Mouse (Mus musculus) left cerebral cortex, adult 8-10 months (tissue): ENCODE measurements at regions not wholly inside any gene's neighbourhood (a gene's known extent, or its start where the extent isn't known, plus 50 kb on each side); places are given as distances from the start of the nearest gene placed in this dataset.

Experiments
- DNase-seq, 2 experiments: peaks; one replicate each; pipeline ENCODE4 v3.0.0; 2022; ENCODE audit warnings: low spot score in 2 of 2

DNA sequence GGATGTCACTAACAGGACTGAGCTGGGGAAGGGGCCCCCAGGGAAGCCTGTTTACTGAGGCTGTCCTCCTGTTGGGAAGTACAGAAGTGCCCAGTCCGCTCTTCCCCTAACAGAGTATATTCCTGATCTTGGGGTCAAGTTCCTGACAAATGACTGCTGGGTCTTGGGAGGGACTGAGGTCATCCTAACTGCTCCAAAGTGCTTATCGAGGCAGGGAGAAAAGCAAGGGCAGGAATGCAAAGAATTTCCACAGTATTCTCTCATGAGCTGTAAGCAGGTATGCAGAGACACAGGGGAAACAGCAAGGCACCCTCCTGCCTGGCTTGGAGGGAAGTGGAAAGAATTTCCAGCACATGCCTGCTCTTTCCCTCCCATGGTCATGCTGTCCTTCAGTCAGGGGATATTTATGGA lies 107.9 kb downstream of the Oma1 start:
- DNase-seq: no peak

DNA sequence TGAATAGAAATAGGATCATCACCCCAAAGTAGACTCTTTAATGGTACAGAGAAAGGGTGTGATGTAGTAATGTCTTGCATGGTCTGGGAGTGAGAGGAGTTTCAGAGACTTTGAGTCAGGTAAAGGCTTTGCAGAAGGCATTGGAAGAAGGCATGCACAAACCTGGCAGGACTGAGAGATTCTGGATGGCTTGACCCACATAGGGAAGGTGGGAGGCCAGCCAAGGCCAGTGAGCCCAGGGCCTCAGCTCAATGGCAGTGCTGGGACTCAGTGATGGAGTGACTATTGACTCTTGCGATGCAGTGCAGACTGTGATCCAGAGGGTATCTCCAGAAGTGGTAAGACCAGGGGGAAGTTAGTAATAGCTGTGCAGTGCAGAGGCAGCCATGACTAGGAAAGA lies 127.8 kb downstream of the Oma1 start:
- no peak for DNase-seq

DNA sequence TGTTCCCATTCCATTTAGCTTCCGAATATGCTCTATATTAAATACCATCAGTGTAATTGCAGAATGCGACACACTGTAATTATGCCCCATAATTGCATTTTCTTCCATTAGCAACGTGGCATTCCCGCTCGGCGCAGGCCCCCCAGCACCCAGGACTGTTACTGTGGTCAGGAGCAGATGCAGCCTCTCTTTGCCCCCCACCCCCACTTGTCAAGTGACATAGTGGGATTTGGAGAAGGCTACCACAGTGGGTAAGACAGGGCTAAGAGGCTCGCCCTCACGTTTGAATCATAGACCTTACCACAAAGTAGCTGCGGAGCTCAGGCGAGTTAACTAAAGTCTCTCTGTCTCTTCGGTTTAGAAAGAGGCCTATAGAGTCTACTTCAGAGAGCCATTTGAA lies 128.3 kb downstream of the Oma1 start:
- DNase-seq: no peak

DNA sequence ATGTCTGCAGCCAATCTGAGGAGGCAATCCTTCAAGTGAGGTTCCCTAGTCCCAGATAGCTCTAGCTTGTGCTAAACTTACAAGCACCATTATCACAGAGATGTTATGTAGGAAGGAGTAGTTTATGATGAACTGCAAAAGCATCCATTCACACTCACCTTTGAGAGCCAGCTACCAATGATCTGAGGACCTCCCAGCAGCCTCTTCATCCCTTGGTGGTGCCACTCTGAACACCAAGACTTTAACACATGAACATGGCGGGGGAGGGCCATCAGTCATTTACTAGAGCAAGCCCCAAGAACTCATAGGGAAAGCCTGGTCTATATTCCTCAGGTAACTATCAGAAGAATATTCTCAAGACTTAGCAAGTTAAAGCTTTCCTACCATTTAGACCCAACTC lies 135.7 kb downstream of the Oma1 start:
- no peak for DNase-seq

DNA sequence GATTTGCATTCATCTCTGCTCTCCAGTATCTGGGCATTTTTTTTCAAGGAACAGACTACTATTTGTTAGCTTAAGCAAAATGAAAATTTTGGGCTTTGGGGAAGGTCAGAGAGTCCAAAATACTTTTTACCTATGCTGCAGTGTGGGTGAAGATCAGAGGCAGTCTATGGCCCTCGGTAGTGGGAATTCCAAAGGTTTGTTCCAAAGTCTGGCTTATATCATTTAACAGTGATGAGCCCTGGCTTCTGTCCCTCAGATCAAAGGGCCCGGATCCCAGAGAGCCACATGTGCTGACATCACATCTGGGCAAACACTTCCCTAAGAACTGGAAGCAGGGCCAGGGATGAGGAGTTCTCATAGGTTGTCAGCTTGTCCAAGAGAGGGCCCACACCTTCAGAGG lies 136.5 kb downstream of the Oma1 start:
- no peak for DNase-seq

DNA sequence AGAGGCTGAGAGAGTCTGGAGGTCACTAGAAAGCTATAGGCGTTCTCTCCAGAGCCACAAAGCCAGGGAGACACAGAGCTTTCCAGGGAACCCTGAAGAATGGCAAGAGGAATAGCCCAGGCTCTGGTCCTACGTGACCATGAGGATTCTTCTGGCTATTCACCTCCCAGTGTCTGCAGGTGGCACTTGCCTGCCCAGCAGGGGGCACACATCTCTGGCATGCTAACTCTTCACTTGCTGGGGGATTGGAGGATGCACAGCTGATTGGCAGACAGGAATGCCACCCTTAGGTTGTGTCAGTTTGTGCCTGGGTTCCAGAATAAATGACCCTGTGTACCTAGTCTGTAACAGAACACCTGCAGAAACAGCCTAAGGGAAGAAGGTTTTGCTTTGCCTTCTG lies 141.8 kb downstream of the Oma1 start:
- DNase-seq: no peak

DNA sequence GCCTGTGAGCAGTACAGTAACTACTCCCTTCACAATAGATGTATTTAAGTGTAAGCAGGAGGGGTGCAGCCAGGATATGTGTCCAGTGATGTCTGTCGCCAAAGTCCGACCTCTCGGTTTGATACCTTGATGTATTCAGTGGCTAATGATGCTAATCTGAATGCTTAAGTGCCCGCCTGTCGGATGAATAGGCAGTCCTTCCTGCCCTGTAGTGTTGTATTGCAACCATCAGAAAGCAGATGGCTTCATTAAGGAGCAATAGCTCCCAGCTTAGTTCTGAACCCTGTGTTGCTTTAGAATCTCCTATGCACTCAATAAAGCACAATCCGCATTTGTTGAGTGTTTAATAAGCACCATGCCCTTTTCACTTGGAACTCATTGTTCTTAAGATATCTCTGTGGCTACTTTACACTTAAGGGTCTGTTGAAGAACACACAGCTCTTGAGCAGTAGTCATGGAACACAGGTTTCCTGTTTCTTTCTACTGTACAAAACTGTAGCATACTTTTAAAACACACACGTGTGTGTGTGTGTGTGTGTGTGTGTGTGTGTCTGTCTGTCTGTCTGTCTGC lies 152.5 kb downstream of the Oma1 start:
- no peak for DNase-seq

DNA sequence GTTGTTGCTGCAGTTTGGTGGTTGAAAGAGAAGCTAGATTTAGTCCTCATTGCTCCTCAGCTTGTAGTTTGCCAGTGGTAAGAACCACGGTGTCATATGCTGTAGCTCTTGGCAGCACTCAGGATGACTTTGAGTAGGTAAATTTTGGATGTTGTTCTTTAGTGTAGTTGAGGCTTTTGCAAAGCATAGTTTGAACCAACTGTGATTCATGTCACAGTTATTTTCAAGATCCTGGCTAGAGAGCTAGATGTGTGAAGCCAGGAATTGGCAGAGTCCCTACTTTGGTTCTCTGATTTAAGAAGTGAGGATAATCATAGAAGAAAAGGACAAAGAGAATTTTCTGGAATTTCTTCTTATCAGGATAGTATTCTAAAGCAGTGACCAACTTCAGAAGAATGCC lies 143.6 kb upstream of the Dab1 start:
- peak in 1 of 2 experiments; percentile 31 for DNase-seq

DNA sequence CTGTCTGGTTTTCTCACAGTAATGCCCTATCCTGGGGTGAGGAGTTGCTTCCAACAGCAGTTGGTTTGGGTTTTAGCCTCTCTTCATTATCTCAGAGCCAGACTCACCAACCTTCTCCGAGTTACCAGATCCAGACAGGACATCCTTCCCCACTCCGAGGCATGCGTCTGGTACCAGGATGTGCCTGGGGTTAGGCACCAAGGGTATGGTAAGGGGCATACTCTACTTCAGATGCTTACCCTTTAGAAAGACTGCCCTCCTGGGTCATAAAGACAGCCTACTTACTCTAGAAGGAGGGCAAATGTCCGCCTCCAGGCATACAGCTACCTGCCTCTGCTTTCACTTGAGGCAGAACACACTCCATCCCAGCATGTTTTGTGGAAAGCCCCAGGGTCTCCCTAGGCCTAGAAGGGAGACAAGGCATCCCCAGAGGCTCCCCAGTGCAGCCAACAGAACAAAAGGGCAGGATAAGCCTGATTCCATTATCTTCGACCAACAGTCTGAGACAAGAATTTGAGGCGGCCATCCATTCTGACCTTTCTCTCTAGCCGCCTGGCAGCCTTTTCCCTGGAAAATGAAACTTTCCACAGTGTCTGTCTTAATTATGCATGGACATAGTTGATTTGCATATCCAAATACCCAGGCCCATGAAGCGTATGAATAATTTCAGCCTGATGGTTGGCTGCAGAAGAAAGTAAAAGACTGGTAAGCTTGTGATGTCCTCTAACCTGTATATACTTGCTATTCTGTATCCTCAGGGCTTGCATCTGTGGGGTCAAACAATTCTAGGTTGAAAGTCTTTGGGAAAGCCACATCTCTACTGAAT lies 132.8 kb upstream of the Dab1 start:
- no peak for DNase-seq

DNA sequence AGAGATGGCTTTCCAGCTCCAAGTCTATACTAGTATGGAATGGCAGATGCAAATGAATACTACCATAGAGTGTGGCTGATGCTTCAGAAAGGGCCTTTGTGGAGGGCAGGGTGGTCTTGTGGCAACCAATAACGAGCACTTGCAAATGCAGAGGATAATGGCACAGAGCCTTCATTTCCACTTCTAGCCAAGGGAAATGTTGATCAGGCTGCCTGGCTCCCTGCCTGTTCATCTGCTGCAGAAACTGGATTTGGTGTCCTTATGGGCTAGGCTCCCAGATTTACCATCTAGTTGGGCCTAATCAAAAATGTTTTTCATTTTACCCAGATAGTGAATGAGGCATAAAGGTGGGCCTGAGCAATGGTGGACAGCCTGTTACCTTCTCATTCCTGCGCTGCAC lies 110.7 kb upstream of the Dab1 start:
- DNase-seq: peak in 1 of 2 experiments; percentile 18

DNA sequence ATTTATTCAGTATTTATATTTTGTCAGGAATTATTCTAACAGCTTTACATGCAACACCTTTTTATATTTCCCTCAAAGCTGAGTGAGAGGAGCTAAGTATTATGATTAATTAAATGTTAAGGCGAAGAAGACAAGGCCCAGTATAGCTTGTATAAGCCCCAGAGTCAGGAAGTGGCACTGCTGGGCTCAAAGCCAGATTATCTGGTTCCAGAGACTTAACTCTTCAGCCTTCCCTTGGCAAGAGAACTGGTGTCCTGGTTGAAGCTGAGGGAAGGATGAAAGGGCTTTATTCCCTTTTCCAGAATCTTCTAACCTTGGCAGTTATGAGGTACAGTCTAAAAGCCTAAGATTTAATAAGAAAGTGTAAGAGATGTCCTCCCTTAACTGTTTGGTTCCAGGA lies 106.3 kb upstream of the Dab1 start:
- no peak for DNase-seq

DNA sequence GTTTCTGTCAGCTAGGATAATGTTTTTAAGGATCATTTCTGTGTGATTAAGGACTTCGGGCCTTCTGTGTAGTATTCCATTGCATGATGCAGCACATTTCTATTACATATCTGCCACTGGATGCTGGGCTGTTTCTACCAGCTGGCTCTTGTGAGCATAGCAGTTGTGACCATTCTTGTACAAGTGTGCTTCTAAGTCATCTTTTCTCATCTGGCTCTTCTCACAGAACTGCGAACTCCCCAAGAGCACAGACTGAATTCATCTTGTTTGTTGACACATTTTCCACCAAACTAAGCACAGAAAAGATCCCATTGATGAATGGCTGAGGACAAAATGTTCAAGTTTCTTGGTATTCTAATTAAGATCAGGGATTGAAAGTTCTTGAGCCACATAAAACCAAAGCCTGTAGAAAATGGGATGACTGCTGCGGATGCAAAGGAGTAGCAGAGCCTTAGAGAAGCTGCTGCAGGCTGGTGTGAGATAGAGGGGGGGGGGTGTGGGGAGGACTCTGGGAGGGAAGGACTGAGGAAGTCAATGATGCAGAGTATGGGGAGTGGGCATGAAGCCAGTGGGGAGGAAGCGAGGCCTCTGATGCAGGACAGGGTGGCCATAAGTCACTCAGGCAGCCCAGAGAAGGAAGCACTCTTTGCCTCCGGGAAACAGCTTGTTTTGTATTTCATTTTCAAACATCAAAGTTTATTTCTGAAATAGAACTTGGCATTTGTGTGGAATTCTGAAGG lies 97.1 kb upstream of the Dab1 start:
- no peak for DNase-seq

DNA sequence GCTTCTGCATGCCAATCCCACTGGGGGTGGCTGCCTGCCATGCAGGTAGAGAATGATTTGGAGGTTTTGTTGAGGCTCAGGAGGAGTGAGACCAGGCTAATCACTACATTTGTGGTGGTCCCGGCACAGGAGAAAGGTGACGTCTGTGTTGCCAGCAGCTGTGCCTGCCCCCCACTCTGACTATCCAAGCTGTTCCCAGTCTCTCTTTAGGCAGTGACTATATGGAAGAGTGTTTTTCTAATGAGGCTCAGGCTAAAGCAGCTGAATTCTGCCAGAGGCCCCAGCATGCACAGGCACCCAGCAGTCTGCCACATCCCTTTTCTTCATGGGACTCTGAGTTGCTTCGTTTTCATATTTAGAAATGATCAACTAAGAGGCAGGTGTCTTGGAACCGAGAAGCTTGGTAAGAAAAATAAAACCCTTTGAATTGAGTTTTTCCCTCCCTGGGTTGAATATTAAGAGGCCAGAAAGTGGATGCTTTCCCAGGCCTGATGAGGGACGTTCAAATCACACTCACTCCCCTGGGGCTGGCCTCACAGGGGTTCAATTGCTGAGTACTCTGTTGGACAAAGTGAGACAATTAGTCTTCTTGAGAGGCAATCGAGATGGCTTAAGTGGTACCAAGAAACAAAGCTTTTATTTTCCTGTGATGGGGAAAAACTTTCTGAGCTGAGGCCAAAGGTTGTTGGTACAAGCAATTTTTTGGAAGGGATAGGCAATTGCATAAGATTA lies 82.5 kb upstream of the Dab1 start:
- DNase-seq: no peak

DNA sequence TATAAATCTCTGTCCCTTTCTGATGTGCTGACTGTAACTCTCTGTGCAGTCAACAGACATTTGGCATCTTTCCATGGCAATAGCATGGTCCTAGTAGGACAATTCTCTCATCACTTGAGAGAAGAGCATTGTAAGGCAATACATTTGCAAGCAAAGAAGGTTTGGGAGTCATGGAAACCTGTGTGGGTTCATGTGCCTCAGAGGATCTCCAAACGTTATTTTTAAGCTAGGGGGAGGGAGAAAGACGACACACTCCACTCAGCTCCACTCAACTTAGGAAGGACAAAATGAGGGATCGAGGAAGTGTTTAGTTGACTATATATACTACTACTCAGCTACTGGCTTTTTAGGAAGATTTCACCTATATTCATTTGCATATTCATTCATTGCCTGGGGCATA lies 78.2 kb upstream of the Dab1 start:
- no peak for DNase-seq

DNA sequence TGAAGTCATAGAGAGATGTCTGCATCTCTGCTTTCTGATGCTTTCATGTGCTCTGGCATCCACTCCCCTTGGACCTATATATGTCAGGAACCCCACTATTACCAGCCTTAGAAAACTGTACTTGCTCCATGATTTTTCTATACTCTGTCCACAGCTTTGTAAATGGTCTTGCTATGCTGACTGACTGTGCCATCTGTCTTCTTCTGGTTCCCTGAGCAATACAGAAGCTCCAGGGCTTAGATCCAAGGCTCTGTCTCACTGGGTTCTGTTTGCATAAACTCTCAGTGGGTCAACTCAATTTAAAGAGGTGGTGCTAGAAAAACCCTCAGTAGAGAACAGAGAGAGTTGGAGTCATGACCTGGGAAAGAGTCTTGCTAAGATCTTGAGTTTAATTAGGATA lies 71.9 kb upstream of the Dab1 start:
- no peak for DNase-seq

DNA sequence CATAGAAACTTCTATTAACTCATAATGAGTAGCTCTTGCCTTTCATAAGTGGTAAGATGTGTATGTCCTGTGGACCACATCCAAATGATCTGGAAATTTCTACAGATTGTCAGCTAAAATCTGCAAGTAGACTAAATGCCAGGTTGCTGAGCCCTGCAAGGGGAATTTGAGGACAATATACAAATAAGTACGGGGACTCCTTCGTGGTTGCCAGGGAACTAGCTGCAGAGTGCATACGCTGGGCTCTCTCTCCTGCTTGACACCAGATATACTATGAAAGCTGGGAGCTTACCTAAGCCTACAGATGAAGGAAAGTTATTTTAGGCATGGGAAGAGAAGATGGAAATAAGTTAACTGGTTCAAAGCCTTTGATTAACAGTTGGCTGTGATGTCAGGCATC lies 66.7 kb upstream of the Dab1 start:
- no peak for DNase-seq

DNA sequence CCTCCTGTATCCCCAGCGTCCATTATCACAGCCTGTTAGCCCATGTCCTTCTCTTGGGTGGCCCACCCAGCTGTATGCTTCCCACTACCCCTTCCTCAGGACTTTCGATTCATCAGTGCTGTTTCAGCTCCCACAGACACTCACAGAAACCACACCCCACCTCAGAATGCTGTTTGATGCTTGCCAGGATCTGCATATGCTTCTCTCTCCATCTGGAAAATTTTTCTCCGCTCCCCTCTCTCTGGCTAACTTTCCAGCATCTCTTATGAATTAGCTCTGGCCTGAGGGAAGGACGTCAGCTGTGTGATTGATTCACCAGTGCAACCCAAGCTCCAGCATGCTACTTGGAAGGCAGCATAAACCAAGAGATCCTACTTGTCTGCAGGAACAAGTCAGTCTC lies 66.0 kb upstream of the Dab1 start:
- DNase-seq: no peak

DNA sequence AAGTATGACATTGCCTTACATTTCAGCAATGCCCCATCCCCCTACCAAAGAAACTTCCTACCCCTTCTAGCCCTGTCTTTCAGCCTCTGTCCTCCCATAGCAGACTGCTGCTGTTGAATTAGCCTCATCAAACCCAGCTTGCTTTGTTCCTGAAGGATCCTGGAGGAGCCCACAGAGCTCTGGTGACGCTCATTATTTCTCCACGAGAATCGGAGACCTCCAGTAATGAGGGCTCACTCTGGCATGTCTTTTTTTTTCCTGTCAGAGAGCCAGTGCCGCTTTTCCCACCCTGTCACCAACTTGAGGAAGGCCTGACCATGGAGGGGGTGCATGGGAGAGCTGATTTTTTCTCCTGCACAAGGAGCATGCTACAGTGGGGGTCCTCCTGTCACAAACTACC lies 64.6 kb upstream of the Dab1 start:
- no peak for DNase-seq
